Mouse (Mus musculus) MEL (cell line): Measurements from ENCODE around the gene Glt28d2. TPM values are rescaled to one million over a fixed set of nuclear protein-coding genes. Genes with fewer than 3 reads are reported as not detected.
A peak's percentile ranks its signal among the peaks of the same experiment; 100 is the strongest.

Experiments used
- DNase-seq: peaks from one replicate; pipeline ENCODE4 v3.0.0; 2011; ENCODE audit warnings: low read depth, low spot score
- H3K27ac ChIP-seq: 2 replicates; pipeline ENCODE4 v1.5.1; 2012; ENCODE audit warnings: low read depth, mild to moderate bottlenecking, control low read depth, low read length, moderate library complexity; ENCODE audit not compliant: control insufficient read depth
- H3K27me3 ChIP-seq, 2 experiments: fragments of 150-350 bp in 1 of 2; sonication (generic) in 1 of 2; 2 replicates each; pipeline ENCODE4 v1.6.1; 2012; ENCODE audit warnings: low read length in 2 of 2, mild to moderate bottlenecking in 2 of 2, improper control_type of control experiment in 1 of 2, moderate library complexity in 1 of 2; ENCODE audit not compliant: insufficient read depth in 2 of 2, control insufficient read depth in 1 of 2
- H3K36me3 ChIP-seq, 2 experiments: 2 replicates each; pipeline ENCODE4 v1.6.1; 2012 to 2014; ENCODE audit warnings: low read length in 2 of 2, improper control_type of control experiment in 1 of 2, inconsistent platforms in 1 of 2, mild to moderate bottlenecking in 1 of 2; ENCODE audit not compliant: insufficient read depth in 2 of 2, control insufficient read depth in 1 of 2
- H3K4me1 ChIP-seq, 2 experiments: fragments of 150-350 bp in 1 of 2; sonication (generic) in 1 of 2; 2 replicates each; pipeline ENCODE4 v1.6.1; 2012; ENCODE audit warnings: low read length in 2 of 2, improper control_type of control experiment in 1 of 2, mild to moderate bottlenecking in 1 of 2; ENCODE audit not compliant: insufficient read depth in 2 of 2, control insufficient read depth in 1 of 2
- H3K4me3 ChIP-seq, 2 experiments: fragments of 150-350 bp in 1 of 2; sonication (generic) in 1 of 2; 2 replicates each; pipeline ENCODE4 v1.5.1; 2012; ENCODE audit warnings: low read depth in 2 of 2, low read length in 2 of 2, mild to moderate bottlenecking in 2 of 2, moderate library complexity in 2 of 2, control low read depth in 1 of 2, improper control_type of control experiment in 1 of 2; ENCODE audit not compliant: control insufficient read depth in 1 of 2, insufficient read depth in 1 of 2
- H3K79me2 ChIP-seq: 2 replicates; pipeline ENCODE4 v1.6.1; 2012; ENCODE audit warnings: mild to moderate bottlenecking, low read length, moderate library complexity; ENCODE audit not compliant: control insufficient read depth, poor library complexity, insufficient read depth
- H3K9ac ChIP-seq: 2 replicates; pipeline ENCODE4 v1.6.1; 2012; ENCODE audit warnings: low read depth, mild to moderate bottlenecking, control low read depth, low read length, moderate library complexity; ENCODE audit not compliant: control insufficient read depth, poor library complexity, severe bottlenecking
- H3K9me3 ChIP-seq: fragments of 150-350 bp; sonication (generic); replicated peaks from 2 replicates; pipeline ENCODE4 v1.6.1; 2012; ENCODE audit warnings: mild to moderate bottlenecking, low read length, improper control_type of control experiment, moderate library complexity; ENCODE audit not compliant: insufficient read depth
- E2F4 ChIP-seq: IDR thresholded peaks from 2 replicates; pipeline ENCODE4 v1.6.1; 2011; ENCODE audit warnings: low read depth, low read length, improper control_type of control experiment, borderline replicate concordance
- ELF1 ChIP-seq: IDR thresholded peaks from 2 replicates; pipeline ENCODE4 v1.6.1; 2014; ENCODE audit warnings: low read depth, mild to moderate bottlenecking, inconsistent platforms, low read length, improper control_type of control experiment, moderate library complexity
- ETS1 ChIP-seq: IDR thresholded peaks from 2 replicates; pipeline ENCODE4 v1.6.1; 2012; ENCODE audit warnings: low read depth, mild to moderate bottlenecking, inconsistent platforms, low read length, improper control_type of control experiment, moderate library complexity
- GATA1 ChIP-seq: IDR thresholded peaks from 2 replicates; pipeline ENCODE4 v1.6.1; 2011; ENCODE audit warnings: low read depth, low read length, improper control_type of control experiment
- HCFC1 ChIP-seq: IDR thresholded peaks from 2 replicates; pipeline ENCODE4 v1.6.1; 2012; ENCODE audit warnings: low read depth, mild to moderate bottlenecking, inconsistent platforms, low read length, improper control_type of control experiment, moderate library complexity
- JUND ChIP-seq: IDR thresholded peaks from 2 replicates; pipeline ENCODE4 v1.6.1; 2011; ENCODE audit warnings: low read depth, mild to moderate bottlenecking, improper control_type of control experiment, low read length
- KAT2A ChIP-seq: conservative IDR thresholded peaks from 2 replicates; pipeline ENCODE4 v1.6.1; 2012; ENCODE audit warnings: low read depth, low read length, improper control_type of control experiment, inconsistent platforms
- MAFK ChIP-seq: IDR thresholded peaks from 2 replicates; pipeline ENCODE4 v1.6.1; 2011; ENCODE audit warnings: low read depth, mild to moderate bottlenecking, low read length, improper control_type of control experiment, borderline replicate concordance
- MAZ ChIP-seq: IDR thresholded peaks from 2 replicates; pipeline ENCODE4 v1.6.1; 2012; ENCODE audit warnings: low read depth, mild to moderate bottlenecking, inconsistent platforms, low read length, improper control_type of control experiment
- MEF2A ChIP-seq: IDR thresholded peaks from 2 replicates; pipeline ENCODE4 v1.6.1; 2014; ENCODE audit warnings: low read depth, mild to moderate bottlenecking, inconsistent platforms, low read length, improper control_type of control experiment; ENCODE audit not compliant: poor library complexity, insufficient replicate concordance, severe bottlenecking; ENCODE audit errors: extremely low read depth
- MYC ChIP-seq: IDR thresholded peaks from 2 replicates; pipeline ENCODE4 v1.6.1; 2011; ENCODE audit warnings: low read depth, mild to moderate bottlenecking, low read length, improper control_type of control experiment, moderate library complexity
- NELFE ChIP-seq: IDR thresholded peaks from 2 replicates; pipeline ENCODE4 v1.6.1; 2011; ENCODE audit warnings: low read depth, low read length, improper control_type of control experiment
- NRF1 ChIP-seq: IDR thresholded peaks from 2 replicates; pipeline ENCODE4 v1.6.1; 2014; ENCODE audit warnings: low read depth, mild to moderate bottlenecking, inconsistent platforms, low read length, improper control_type of control experiment, moderate library complexity; ENCODE audit not compliant: poor library complexity, insufficient read depth, severe bottlenecking
- POLR2AphosphoS2 ChIP-seq: IDR thresholded peaks from 2 replicates; pipeline ENCODE4 v1.6.1; 2011; ENCODE audit warnings: low read length, improper control_type of control experiment
- RAD21 ChIP-seq: IDR thresholded peaks from 2 replicates; pipeline ENCODE4 v1.6.1; 2011; ENCODE audit warnings: mild to moderate bottlenecking, low read depth, low read length, improper control_type of control experiment
- RCOR1 ChIP-seq: IDR thresholded peaks from 2 replicates; pipeline ENCODE4 v1.6.1; 2012; ENCODE audit warnings: low read depth, mild to moderate bottlenecking, inconsistent platforms, low read length, improper control_type of control experiment
- SIN3A ChIP-seq: IDR thresholded peaks from 2 replicates; pipeline ENCODE4 v1.6.1; 2012; ENCODE audit warnings: low read length, improper control_type of control experiment, inconsistent platforms
- SMC3 ChIP-seq: IDR thresholded peaks from 2 replicates; pipeline ENCODE4 v1.6.1; 2011; ENCODE audit warnings: low read depth, low read length, improper control_type of control experiment
- TBP ChIP-seq: IDR thresholded peaks from 2 replicates; pipeline ENCODE4 v1.8.0; 2011; ENCODE audit warnings: low read depth, low read length, improper control_type of control experiment
- TCF12 ChIP-seq: IDR thresholded peaks from 2 replicates; pipeline ENCODE4 v1.6.1; 2014; ENCODE audit warnings: low read depth, mild to moderate bottlenecking, inconsistent platforms, low read length, improper control_type of control experiment, moderate library complexity
- UBTF ChIP-seq: IDR thresholded peaks from 2 replicates; pipeline ENCODE4 v1.6.1; 2012; ENCODE audit warnings: low read depth, mild to moderate bottlenecking, inconsistent platforms, low read length, improper control_type of control experiment, moderate library complexity, borderline replicate concordance; ENCODE audit not compliant: insufficient read depth
- ZC3H11A ChIP-seq: IDR thresholded peaks from 2 replicates; pipeline ENCODE4 v1.6.1; 2012; ENCODE audit warnings: low read depth, mild to moderate bottlenecking, inconsistent platforms, low read length, improper control_type of control experiment
- ZKSCAN1 ChIP-seq: IDR thresholded peaks from 2 replicates; pipeline ENCODE4 v1.6.1; 2012; ENCODE audit warnings: low read depth, mild to moderate bottlenecking, inconsistent platforms, low read length, improper control_type of control experiment, moderate library complexity
- ZMIZ1 ChIP-seq: IDR thresholded peaks from 2 replicates; pipeline ENCODE4 v1.6.1; 2012; ENCODE audit warnings: low read depth, mild to moderate bottlenecking, inconsistent platforms, low read length, improper control_type of control experiment, moderate library complexity
- ZNF384 ChIP-seq: IDR thresholded peaks from 2 replicates; pipeline ENCODE4 v1.6.1; 2012; ENCODE audit warnings: low read depth, mild to moderate bottlenecking, inconsistent platforms, low read length, improper control_type of control experiment
- polyA plus RNA-seq, 2 experiments: library from polyadenylated mRNA; stranded (reverse) in 1 of 2; unstranded in 1 of 2; fragments of >175 nt in 1 of 2; fragments of >200 nt in 1 of 2; gene quantifications; 2 replicates each; pipeline versions ENCODE4 v1.2.1 to v1.2.4; 2012; ENCODE audit warnings: low replicate concordance in 2 of 2, low read depth in 1 of 2; ENCODE audit not compliant: insufficient read length in 2 of 2, insufficient read depth in 1 of 2, missing spikeins in 1 of 2
- total RNA-seq: library from RNA; depleted of rRNA; stranded (reverse); fragments of 300-350 nt; gene quantifications from 2 replicates; pipeline ENCODE4 v1.2.3, GENCODE M21; 2012

Glt28d2 gene
- total and polyA plus RNA-seq, 3 experiments = not detected

DNA sequence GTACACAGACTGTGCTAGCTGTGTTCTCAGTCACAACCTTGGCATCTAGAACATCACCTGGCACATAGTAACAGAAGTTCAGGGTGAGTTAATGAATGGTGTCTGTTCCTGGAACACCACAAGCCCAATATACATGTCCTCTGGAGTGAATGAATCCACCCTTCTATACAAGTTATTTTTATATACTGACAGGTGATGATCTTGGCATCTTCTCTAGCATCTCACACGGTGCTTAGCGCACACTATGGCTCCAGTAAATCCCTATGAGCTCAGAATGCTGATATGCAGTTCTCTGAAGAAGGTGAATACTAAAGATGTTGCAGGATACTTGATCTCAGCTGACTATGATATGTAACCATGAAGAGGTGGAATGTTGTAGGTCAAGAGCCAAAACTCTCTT, 24.4 kb downstream of the Glt28d2 start:
- Histone ChIP-seq H3K79me2 (no peaks in the 10 kb centered on the region), H3K4me1 (no peaks in the 10 kb centered on the region; a peak in 1 of 4 replicates), H3K4me3 (no peak overlapping the region), H3K36me3 (peaks cover 0 to 2% of the 10 kb centered on the region in 2 experiments; a peak in 2 of 4 replicates), H3K9me3 (no peaks in the 10 kb centered on the region), H3K27ac (no peak overlapping the region), H3K9ac (no peak overlapping the region), H3K27me3 (no peaks in the 10 kb centered on the region; a peak in 1 of 4 replicates)
- no peak for TF ChIP-seq ETS1
- TF ChIP-seq ZC3H11A = no peak
- no peak for TF ChIP-seq HCFC1
- no peak for TF ChIP-seq ELF1
- TF ChIP-seq ZKSCAN1 = no peak
- TF ChIP-seq MAZ = no peak
- no peak for TF ChIP-seq RAD21
- no peak for DNase-seq

DNA sequence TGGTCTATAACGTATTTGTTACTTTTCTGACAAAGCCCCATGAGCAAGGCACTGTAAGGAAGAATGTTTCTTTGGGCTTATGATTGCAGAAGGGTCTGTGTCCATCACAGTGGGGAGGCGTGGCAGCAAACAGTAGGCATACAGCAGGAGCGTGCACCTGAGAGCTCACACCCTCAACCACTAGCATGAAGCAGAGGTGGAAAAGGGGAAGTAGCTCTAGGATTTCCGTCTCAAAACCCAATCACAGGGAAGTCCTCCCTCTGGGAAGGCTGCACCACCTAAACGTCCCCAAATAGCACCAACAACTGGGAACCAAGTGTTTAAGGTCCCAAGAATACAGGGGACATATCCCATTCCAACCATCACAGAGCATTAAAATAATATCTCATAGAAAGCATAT, 26.3 kb downstream of the Glt28d2 start:
- no peak overlapping the region for H3K9ac ChIP-seq
- H3K27me3 ChIP-seq = no peaks in the 10 kb centered on the region; a peak in 1 of 4 replicates
- no peaks in the 10 kb centered on the region for H3K79me2 ChIP-seq
- no peak overlapping the region for H3K27ac ChIP-seq
- peaks cover 0 to 2% of the 10 kb centered on the region in 2 experiments; a peak in 2 of 4 replicates for H3K36me3 ChIP-seq
- H3K4me3 ChIP-seq = no peak overlapping the region
- H3K9me3 ChIP-seq = no peaks in the 10 kb centered on the region
- peak; percentile 31 for DNase-seq
- H3K4me1 ChIP-seq = no peaks in the 10 kb centered on the region; a peak in 1 of 4 replicates
- TF ChIP-seq KAT2A (no peak), TCF12 (no peak), SMC3 (no peak), GATA1 (no peak), ZKSCAN1 (no peak), NELFE (no peak), POLR2AphosphoS2 (no peak), UBTF (no peak), MYC (no peak), NRF1 (no peak), SIN3A (no peak), E2F4 (no peak), ZC3H11A (no peak), ZMIZ1 (no peak), MEF2A (no peak), MAFK (no peak), JUND (no peak), TBP (no peak), ZNF384 (no peak), RCOR1 (no peak)
